Mouse (Mus musculus) right cerebral cortex, adult 18-20 months (tissue): ENCODE results near the gene Fcrlb.

ENCODE experiments used
- DNase-seq: peaks from one replicate; pipeline ENCODE4 v3.0.0; 2022; ENCODE audit warnings: mixed read lengths

Gene Fcrlb

DNA sequence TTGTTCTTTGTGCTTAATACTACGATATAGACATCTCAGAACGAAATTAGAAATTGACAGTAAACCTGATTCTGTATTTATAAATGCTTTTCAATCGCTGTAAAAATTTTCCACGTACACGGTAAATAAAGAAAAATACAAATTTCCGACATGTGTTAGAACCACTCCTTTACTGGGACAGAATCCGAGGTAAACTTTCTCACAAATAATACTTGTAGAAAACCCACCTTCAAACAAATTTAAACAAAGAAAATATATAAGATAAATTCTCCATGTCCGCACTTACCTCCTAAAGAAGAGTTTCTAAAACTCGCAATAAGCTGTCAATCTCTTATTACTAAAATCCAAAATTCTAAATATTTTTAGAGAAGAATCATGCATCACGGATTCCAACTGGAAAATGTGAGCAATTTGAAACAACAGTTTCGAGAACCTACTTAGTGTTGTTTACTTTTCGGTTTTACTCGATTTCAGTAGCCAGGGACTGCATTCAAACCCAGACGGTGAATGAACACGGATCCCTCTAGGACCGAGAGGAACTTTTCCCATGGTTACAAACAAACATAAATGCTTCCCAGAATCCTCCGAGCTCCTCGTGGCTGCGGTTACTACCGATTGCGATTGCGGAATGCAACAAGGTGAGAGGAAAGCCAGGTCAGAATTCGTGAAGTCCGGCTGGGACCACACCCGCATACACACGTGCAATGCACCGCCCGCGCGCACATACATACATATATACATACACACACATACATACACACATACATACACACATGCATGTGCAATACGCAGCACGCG lies 44.4 kb downstream of the Fcrlb start:
- peak; percentile 90 for DNase-seq

DNA sequence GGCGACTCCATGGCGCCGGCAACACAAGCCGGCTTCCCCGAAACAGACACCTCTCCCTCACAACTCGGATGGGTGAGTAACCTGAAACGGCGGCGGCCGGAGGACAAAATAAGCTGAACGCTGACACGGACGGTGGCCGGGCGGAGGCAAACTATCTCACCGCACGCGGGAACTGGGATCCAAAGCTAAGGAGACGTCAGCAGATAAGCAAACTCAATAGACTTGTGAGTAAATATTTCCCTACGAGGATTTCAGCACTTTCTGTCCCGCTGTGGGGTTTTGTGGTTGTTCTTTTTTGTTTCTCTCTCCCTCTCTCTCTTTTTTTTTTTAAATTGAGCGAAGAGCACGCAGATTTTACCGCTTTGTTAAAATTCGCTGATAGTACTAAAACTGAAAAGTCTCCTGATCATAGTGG lies 45.0 kb downstream of the Fcrlb start, which contains the start of gene Atf6:
Gene Atf6 (minus strand): TSS at position 81 of the 415 bp plus-strand sequence.
- peak; percentile 96 for DNase-seq

- DNase-seq: no peak
These were observed 45.6 kb downstream of the Fcrlb start for GRCm38 (mm10) chr1:170866992-170867690.

- no peak for DNase-seq
These were observed 47.3 kb downstream of the Fcrlb start for GRCm38 (mm10) chr1:170865406-170865805.

- no peak for DNase-seq
These were observed 48.0 kb downstream of the Fcrlb start for GRCm38 (mm10) chr1:170864754-170865153.

DNA sequence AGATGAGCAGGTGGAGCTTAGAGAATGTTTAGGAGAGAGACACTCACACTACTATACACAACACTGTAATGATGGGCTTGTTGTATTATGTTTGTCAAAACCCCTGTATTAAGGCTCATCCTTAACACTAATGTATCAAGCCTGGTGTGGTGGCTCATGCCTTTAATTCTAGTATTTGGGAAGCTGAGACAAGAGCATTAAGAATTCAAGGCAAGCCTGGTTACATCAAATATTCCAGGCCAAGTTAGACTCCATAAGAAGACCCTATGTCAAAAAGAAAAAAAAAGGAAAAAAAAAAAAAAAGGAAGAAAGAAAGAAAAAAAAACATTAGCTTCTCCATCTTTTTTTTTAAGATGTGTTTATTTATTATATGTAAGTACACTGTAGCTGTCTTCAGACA lies 48.5 kb downstream of the Fcrlb start:
- no peak for DNase-seq

DNA sequence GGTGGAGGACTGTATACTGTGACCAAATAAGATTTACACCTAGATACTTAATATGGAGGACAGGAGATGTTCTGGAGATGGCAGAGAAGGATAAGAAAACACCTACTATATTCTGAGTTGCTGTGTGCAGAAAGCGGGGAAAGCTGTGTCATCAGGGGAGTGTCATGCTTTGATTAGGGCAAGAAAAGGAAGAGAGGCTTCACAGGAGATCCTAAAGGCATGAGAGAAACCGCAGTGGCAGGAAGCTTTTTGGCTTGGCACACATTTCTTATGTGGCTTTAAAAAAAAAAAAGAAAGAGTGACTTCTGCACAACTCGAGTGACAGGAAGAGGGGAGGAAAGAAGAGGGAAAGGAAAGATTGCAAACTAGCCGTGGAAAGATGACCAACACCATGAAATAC lies 49.7 kb downstream of the Fcrlb start:
- no peak for DNase-seq

GRCm38 (mm10) chr1:170862435-170862717 lies 50.4 kb downstream of the Fcrlb start:
- no peak for DNase-seq

- no peak for DNase-seq
These were observed 50.9 kb downstream of the Fcrlb start for GRCm38 (mm10) chr1:170861671-170862434.

- DNase-seq: no peak
These were observed 53.9 kb downstream of the Fcrlb start for GRCm38 (mm10) chr1:170858872-170859271.

DNA sequence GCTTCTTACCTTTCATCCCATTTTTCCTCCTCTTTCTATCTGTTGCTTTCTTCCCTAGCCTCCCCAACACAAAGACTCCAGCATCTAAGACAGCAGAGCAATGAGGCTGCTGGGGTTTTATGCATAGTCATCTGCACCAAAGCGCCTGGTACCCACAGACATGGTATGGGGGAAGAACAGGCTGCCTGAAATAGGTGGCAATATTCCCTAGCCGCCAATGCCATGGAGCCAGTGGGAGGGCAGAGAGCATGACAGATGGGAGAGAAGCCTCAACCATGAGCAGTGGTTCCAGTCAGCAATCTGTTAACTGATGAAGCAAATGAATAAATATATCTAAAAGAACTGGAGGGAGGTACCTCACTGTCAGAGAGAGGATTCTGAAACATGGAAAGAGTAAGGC lies 55.4 kb downstream of the Fcrlb start:
- DNase-seq: peak; percentile 60
